Mouse (Mus musculus) kidney, postnatal 36 days (tissue): ENCODE measurements around the gene Zfp598.
A peak's percentile ranks its signal among the peaks of the same experiment; 100 is the strongest.
"Not testable (repeated sequence)": the region's sequence is repeated elsewhere in the genome, so short reads cannot be mapped to it uniquely, and the experiment has no call there.

Experiments
- DNase-seq, 2 experiments: peaks; one replicate each; pipeline ENCODE4 v3.0.0; 2021 to 2022; ENCODE audit warnings: mixed read lengths in 2 of 2

Gene Zfp598

DNA sequence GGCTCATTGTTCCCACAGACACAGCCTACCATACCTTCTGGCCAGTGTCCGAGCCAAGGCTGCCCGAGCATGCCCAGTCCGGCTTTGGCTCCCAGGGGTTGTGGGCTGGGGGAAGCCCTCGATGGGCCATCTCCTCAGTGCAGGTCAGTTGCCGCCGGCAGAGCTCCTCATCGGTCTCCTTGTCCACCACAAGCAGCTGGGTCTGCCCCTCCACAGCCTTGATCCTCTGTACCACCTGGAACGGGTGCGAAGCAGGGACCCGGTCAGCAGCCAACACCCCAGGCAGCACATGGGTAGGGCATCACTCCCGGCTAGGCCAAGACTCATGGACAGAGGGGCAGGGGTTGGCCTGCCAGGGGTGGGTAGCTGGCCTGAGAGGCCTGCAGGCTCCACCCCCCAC lies 22.0 kb upstream of the Zfp598 start:
- no peak for DNase-seq

DNA sequence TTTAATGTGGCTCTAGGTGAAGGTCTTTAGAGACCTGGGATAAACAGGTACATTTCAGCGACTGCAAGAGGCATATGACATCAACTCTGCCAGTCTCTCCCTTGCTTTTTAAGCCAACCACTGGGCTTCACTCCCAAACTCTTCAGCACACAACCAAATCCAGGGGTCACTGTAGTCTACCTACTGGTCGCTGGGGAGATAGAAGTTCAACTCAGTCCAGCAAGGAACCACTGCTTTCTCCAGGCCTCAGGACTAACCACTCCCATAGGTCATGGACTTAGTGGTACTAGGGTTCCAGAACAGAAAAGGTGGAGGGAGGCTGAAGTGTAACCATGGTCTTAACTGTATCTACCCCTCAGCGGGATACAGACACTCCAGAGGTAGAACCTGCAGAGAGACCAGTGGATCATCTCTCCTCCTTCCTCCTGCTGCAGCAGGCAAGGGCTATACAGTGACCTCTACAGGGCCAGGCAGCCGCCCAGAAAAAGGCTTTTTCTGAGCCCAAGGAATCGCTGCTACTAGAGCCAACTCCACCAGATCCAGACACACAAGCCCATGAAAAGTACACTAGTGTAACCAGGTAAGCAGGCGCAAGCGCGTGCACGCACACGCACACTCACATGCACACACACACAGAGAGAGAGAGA lies 20.6 kb upstream of the Zfp598 start:
- no peak for DNase-seq

DNA sequence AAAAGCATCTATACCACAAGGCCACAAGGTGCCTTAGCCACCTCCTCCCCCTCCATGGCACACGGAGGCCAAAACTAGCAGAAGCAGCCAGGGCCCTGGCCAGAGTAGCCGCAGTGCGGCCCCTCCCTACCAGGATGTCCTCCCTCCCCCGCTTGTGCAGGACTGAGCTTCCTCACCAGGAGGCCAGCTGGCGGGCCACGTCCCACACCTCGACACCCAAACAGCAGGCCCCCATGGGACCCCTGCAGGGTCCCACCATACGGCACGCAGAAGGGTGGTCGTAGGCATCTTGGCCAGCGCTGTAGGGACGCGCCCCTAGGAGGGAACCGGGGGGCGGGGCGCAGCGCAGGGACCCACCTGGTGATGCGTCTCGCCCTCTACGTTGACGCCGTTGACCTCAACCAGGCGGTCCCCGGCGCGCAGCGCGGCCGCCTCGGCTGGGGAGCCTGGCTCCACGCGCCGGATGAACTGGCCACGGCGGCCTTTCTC lies 19.9 kb upstream of the Zfp598 start:
- peak; percentile 75 to 76 for DNase-seq

DNA sequence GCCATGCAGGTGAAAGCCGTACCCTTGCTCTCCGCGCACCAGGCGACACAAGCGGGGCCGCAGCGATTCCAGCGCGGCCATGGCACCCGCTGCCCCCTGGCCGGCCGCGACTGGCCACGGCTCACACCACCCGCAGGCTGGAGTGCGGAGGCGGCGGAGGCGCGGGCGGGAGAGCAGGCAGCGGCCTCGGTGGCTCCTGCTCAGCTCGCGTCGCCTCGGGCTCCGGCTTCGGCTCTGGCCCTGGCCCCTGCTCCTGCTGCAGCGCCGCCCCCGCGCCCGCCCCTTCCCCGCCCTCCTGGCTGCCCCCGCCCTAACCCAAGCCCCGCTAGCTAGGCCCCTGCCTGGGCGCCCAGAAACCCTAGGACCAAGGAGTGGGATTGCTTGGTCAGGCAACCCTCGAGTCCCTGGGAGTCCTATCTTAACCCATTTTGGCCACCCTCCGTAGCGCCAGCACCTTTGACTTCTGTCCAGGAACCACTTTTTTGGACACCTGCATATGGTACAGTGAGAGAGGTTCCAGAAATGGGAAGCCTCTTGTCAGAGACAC lies 19.3 kb upstream of the Zfp598 start, which contains the start of gene Slc9a3r2:
Slc9a3r2 (minus strand) TSS at position 258 of the 547 bp plus-strand sequence.
- DNase-seq: peak; percentile 66 to 85

DNA sequence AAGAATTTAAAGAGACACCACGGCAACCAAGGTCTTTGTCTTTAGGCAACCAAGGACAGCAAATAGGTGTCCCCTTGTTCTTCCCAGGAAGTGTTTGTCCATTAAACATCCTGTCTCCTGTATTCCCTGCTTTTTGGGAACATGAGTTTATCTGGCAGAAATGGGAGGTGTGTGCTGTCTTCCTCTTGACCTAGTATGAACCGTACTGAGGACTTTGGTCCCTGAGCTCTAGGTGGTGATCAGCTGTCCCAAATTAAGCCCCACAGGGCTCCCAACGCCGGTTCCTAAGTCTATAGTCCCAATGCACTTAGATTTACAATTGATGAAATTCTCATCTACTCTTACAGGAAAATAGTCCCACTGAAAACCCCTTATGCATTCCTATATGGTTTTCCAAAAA lies 18.7 kb upstream of the Zfp598 start:
- DNase-seq: no peak

DNA sequence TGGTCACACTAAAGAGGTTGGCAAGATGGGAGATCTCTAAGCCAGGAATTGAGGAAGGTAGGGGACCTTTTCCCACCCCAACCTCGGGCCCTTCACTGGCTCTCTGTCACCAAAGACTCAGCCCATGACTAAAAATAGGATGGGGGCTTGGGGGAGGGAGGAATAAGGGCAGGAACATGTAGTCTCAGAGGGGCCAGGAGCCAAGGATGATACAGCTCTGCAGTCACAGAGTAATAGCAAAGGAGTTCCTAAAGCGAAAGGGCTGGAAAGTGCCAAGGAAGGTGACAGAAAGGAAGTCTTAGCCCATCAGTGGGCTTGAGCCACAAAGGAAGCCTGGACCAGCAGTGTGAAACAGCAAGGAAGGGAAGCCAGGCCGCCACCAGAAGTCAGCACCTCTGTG lies 17.7 kb upstream of the Zfp598 start:
- no peak for DNase-seq

DNA sequence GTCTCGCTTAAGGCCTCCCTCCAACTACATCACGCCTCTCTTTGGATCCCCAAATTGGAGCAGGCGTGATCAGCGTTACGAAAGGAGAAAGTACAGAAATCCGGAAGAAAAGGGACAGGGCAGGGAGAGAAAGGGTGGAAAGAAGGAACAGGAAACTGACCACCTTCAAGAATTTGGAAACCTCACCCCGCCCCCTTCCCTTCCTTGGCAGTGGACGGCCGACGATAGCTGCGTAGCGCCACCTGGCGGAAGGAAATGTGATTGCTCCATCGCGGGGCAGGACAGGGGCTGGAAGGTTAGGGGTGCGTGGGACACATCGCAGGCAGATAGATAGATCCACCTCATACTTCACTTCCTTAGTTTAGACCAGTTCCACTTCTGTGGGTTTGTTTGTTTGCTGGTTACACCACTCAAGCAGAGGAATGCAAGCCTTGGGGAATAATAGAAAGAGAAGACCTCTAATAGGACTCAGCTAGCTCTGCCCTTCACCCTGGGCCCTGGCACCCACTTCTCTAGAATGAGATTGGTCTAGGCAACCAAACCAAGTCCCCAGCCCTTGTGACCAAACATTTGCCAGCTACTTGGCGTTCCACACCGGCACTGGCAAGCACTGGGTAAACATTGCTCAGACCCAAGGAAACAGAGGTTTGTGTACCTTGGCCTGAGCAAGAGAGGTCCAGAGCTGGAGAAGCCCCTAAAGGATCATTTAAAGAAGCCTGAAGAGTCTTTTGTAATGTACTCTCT lies 15.3 kb upstream of the Zfp598 start:
- DNase-seq: peak; percentile 77 to 92

DNA sequence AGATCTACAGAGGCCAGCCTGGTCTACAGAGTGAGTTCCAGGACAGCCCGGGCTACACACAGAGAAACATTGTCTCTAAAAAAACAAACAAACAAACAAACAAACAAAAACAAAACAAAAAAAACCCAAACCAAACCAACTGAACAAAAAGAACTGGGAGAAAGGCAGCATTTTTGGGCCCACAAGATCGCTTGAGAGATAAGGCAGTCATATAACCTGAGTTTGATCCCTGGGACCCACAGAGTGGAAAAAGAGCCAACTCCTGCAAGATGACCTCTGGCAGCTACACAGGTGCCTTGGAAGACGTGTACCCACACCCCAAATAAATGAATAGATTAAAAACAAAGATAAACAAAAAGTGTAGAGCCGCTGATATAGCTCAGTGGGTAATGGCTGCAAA lies 14.5 kb upstream of the Zfp598 start:
- no peak for DNase-seq

DNA sequence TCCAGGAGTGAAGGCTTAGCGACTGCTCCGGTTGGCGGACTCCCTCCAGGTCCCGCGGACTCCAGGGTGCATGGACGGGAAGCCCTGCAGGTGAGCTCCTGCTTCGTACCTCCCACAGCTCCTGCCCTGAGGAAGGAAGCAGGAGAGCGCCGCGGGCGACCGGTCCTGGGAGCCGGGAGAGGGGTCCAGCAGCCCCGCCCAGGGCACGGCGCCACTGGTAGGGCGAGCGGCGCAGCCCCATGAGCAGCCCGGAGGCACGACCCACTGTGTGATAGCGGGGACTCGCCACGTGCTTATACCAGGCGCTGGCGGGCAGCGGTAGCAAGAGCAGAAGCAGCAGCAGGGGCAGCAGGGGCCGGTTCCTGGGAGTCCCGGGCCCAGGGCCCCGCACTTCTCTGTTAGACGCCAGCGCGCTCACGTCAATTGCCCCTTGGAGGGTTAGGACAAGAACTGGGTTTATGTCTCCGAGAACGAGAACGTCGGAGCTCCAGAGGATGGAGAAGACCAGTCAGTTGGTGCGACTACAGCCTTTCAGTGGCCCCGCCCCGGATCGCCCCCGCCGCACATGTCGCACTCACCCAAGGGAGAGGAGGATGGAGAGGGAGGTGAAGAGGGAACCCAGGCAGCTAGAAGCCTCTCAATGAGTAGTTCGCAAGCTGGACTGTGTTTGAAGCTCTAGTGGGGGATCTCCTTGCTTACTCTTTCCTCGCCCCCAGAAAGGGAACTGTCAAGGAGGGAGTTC lies 11.3 kb upstream of the Zfp598 start, which contains the start of gene Npw:
Npw (minus strand) TSS at position 441 of the 742 bp plus-strand sequence.
- DNase-seq: peak in 1 of 2 experiments; percentile 52

DNA sequence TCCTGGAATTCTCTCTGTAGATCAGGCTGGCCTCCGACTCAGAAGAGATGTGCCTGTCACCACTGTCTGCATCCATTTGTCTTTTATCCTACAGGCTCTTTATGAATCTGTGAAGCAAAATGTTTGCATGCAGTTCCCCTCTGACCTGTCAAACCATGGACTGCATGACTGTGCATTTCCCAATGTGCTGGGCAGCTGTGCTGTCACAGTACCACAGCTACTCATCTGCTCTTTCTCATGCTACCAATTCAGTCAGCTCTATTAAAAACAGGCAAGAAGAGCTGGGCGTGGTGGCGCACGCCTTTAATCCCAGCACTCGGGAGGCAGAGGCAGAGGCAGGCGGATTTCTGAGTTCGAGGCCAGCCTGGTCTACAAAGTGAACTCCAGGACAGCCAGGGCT lies 2.5 kb upstream of the Zfp598 start:
- not testable (repeated sequence) for DNase-seq

DNA sequence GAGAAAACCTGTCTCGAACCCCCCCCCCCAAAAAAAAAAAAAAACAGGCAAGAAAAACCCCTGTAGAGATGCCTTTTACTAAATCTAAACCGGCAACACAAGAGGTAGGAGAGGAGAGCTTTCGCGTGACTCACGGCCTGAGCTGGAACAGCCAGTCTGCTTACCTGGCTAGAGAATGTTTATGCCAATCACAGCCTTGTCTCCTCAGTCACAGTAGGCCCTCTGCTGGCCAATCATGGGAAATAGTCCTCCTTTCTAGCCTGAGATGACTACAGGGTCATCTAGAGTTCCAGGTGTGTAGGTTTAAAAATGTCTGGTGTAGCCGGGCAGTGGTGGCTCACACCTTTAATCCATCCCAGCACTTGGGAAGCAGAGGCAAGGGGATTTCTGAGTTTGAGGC lies 2.1 kb upstream of the Zfp598 start:
- peak; percentile 83 to 86 for DNase-seq

DNA sequence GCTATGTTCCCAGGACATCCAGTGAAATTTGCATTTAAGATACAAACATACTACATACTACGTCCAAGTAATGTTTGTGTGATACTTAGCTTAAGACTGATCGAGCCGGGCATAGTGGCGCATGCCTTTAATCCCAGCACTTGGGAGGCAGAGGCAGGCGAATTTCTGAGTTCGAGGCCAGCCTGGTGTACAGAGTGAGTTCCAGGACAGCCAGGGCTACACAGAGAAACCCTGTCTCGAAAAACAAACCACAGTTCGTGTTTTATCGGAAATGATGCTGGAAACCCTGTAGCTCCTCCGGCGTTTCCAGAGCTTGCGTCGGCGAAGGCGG lies 308 bp upstream of the Zfp598 start:
- DNase-seq: not testable (repeated sequence)

DNA sequence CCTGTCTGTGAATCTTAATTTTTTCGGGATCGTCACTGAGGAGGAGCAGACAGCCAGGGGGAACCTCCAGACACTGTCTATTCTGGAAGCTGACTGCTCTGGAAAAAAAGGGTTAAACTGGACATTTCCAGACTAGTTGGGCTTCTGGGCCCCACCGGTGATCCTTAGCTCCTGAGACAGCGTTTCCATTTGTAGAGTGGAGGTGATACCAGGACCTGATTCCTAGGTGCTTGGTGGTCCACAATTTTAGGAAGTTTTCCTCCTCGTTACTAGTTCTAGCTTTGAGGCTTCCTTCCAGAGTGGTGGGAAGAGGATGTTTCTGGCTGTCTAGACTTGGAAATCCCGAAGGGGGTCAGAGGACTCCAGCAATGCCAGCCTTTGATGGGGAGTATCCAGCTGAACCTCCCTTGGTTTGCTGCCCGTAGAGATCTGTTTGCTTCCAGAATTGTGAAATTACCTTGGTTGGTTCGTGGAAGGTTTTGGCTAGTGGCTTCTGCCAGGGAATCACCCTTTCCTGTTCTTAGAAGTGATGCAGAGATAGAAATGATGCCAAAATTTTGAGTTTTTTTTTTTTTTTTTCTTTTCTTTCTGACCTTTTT lies 858 bp downstream of the Zfp598 start:
- DNase-seq: no peak

DNA sequence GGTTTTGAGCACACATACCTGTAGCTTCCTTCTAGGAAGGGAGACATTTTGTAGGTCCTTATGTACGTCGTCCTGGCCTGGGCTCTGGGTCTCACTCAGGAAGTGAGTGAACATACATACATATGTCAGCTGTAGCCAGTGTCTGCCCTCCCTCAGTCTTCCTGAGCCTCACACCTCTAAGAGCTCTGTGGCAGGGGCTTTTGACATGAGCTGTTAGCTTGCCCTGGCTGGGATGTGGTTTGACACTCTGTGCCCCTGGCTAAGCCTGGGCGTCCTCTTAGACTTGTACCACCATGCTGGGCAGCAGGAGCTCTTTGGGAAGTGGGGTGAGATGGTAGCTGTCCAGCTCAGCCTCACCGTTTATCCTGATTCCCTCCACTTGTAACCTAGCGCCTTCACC lies 1.9 kb downstream of the Zfp598 start:
- no peak for DNase-seq

DNA sequence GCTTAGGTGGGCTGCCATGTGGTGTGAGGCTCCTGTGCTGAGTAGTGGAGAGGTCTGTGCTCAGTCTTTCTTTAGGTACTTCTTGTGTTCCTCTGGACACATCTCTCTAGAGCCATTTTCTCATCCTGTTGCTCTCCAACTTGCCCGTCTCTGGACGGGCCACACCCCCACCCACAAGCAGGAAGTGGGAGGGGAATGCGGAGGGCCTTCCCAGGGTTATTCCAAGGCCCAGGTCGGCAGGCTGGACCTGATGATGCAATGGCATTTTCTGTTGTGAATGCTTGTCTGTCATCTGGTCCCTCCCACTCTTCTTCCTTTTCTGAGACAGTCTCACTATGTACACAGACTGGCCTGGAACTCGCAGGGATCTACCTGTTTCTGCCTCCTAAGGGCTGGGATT lies 2.7 kb downstream of the Zfp598 start:
- DNase-seq: peak; percentile 79 to 81

DNA sequence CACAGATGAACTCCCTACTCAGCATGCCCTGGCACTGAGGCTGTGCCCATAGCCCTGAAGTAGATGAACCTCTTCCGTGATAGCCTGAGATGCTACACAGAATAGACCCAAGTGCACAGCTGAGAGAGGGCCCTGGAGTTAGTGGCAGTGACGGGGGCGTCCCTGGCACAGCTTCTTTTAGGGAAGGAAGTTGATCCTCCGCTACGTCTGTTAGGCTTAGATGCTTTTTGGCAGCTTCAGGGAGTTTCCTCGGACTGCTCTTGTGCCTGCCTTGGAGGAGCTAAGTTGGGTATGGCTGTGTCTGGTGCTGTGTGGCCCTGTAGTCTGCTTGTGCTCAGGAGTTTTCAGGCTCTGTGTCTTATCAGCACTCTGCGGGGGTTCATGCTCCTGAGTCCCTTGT lies 4.8 kb downstream of the Zfp598 start:
- DNase-seq: no peak

DNA sequence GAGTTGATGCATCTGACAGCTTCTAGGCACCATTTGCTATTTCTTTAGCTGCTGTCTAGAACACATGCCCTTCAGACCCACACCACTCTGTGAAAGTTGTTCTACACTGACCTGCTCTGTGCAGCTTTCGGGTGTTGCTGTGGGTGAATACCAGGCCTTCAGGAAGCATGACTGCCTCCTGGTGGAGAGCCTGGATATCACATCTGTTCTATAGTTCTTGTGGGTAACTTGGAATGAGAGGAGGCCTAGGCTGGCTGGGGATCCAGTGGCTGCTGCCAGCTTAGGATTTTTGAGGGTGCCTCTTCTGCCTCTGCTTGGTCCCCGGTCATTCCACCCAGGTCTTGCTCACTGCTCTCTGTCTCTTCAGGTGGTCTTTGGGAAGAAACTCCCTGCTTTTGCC lies 6.7 kb downstream of the Zfp598 start:
- peak; percentile 63 to 83 for DNase-seq

DNA sequence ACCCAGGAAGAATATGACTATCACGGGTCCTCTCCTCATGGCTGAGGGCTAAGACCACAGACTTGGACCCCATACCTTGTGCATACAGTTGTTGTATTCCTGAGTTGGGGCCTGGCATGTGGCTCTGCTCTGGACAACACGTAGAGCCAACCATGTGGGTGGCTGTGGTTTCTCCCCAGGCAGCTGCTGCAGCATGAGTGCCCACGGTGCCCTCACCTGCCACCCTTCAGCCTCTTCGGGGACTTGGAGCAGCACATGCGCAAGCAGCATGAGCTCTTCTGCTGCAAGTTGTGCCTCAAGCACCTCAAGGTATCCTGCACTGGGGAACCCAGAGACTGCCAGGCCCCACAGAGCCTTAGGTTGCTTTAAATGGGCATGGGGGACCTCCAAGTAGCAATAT lies 7.4 kb downstream of the Zfp598 start:
- no peak for DNase-seq

DNA sequence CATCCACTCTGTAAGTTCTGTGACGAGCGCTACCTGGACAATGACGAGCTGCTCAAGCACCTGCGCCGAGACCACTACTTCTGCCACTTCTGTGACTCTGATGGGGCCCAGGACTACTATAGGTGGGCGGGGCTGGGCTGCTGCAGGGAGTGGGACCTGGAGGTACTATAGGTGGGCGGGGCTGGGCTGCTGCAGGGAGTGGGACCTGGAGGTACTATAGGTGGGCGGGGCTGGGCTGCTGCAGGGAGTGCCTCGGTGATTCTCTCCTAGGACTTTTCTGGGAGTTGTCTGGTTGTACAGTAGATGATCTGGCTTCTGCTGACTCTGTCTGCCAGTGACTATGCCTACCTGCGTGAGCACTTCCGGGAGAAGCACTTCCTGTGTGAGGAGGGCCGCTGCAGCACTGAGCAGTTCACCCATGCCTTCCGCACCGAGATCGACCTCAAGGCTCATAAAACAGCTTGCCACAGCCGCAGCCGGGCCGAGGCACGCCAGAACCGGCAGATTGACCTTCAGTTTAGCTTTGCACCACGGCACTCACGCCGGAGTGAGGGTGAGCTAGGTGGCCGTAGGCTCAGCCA lies 8.1 kb downstream of the Zfp598 start:
- DNase-seq: no peak

DNA sequence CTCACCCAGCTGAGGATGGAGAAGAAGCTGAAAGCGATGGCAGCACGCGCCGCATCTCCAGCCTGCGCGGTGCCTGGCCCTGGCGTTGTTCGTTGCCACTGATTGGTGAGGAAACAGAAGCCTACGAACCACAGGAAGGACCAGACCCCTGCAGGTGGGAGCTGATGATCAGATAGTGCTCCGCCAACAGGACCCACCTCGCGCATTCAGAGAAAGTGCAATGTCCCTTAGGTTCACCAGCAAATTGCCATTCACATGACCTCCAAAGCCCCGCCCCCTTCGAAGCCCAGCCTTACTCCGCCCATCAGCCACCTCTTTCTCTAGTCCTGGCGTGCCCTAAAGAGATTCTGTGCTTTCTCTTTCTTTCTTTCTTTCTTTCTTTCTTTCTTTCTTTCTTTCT lies 17.0 kb downstream of the Zfp598 start:
- peak; percentile 59 to 80 for DNase-seq

DNA sequence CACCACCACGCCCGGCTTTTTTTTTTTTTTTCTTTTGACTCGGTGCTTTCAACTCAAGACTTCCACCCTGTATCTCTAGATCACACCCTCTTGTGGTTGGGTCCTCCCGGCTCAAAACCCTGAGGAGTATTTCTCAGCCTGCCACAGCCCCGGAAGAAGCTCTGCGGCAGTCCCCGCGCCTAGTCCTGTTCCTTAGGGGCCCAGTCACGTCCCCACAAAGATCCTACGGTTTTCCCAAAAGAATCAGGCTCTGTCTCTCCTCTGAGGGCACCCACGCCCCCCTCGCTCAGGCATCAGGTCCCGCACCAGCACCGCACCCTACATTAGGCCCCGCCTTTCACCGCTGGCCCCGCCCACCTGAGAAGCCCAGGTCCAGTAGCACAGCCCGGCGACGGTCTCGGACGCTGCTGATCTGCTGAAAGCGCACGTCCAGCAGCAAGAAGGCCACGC lies 17.7 kb downstream of the Zfp598 start:
- DNase-seq: peak; percentile 64 to 85

DNA sequence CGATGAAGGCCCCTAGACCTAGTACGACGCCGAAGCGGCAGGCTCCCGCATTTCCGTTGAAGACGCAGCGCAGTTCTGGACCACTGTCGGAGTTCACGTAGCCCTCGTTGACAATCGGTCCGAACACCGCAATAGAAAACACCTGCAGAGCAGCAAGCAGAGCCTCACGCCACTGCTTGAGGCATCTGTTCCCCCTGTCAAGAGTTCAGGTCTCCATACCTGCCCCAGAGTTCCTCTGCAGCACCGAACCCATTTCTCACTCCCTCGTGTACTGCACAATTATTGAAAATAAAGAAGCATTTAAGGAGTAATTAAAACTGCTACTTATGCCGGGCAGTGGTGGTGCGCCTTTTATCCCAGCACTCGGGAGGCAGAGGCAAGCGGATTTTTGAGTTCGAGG lies 18.1 kb downstream of the Zfp598 start:
- no peak for DNase-seq
